In the genomic region with DNA sequence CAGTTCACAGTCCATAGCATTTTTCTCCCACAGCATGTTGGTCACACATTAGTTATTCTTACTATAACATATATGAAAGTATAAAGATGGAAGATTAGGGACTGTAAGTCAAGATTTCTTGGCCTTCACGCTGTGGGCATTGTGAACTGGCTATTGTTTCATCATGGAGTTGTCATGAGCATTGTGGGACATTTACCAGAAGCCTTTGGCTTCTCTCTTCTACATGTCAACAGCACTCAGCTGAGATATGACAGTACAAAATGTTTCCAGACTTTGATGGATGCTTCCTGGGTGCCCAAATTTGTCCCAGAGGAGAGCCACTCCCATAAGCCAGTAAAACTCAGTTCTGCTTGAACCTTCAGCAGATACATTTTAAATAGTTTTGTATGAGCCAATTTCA, we compare ENCODE assay signal across 12 mouse cellular contexts.
"Had no signal": no experiment of that assay in that cellular context is flagged by ENCODE, and none has a peak within 500 bp of the region (broad histone marks: within the 10 kb centered on the region; RNA-seq: fewer than 3 reads in every experiment).

No protein-coding gene starts in this region.

- H3K36me3 ChIP-seq: limb, embryonic 10.5 days; liver, embryonic 15.5 days had no signal

- H3K27ac ChIP-seq: kidney, postnatal 0 days; limb, embryonic 10.5 days; liver, embryonic 15.5 days had no signal

- H3K4me2 ChIP-seq: liver, embryonic 11.5 days; liver, embryonic 15.5 days; lung, embryonic 14.5 days; midbrain, embryonic 11.5 days had no signal

- H3K27me3 ChIP-seq: liver, embryonic 15.5 days had no signal

- H3K4me1 ChIP-seq: limb, embryonic 10.5 days; liver, embryonic 15.5 days had no signal

- H3K9ac ChIP-seq: liver, embryonic 15.5 days; lung, embryonic 14.5 days had no signal

- H3K9me3 ChIP-seq: limb, embryonic 10.5 days; liver, embryonic 15.5 days had no signal

- DNase-seq: kidney, postnatal 36 days; lung, embryonic 14.5 days; lung, postnatal 10 days; lung, postnatal 4 days; right cerebral cortex, adult 18-20 months; right cerebral cortex, postnatal 25 days; thymus, postnatal 36 days had no signal

- H3K4me3 ChIP-seq: limb, embryonic 10.5 days; liver, embryonic 15.5 days had no signal
